Comparison of ENCODE assay signal across 8 mouse cellular contexts in genomic region chr19:18548668-18549067, GRCm38 (mm10).
DNase-seq lines count a peak whose midpoint lies in the region; ATAC-seq and TF ChIP-seq lines count a peak whose summit lies in the region.

No protein-coding gene starts in this region.

- TF ChIP-seq POLR2A in liver, adult 2 months (IDR thresholded peaks at IDR 0.05; ENCODE audit: extremely low read depth, insufficient read depth, low read length) = no peak
- no peak for TF ChIP-seq POLR2A in brain, embryonic 14.5 days (IDR thresholded peaks at IDR 0.05; ENCODE audit: borderline replicate concordance, extremely low read depth, insufficient read depth, insufficient read length, poor library complexity, severe bottlenecking)
- no peak for TF ChIP-seq POLR2A in kidney, adult 2 months (IDR thresholded peaks at IDR 0.05; ENCODE audit: low read depth, low read length)

- H3K4me2 ChIP-seq in liver, embryonic 12.5 days = no peak overlapping the region
- no peak overlapping the region for H3K4me2 ChIP-seq in forebrain, embryonic 12.5 days
- no peak overlapping the region for H3K4me2 ChIP-seq in neural tube, embryonic 11.5 days (ENCODE audit: low read depth)

- H3K9me3 ChIP-seq in liver, embryonic 12.5 days (replicated peaks) = no peaks in the 10 kb centered on the region
- no peaks in the 10 kb centered on the region for H3K9me3 ChIP-seq in forebrain, embryonic 12.5 days
- H3K9me3 ChIP-seq in neural tube, embryonic 11.5 days (ENCODE audit: control insufficient read depth, low read length) = no peaks in the 10 kb centered on the region

- TF ChIP-seq CTCF in liver, adult 2 months (IDR thresholded peaks at IDR 0.05; ENCODE audit: low read depth, low read length) = peak; percentile 36
- peak; percentile 64 for TF ChIP-seq CTCF in brain, embryonic 14.5 days (IDR thresholded peaks at IDR 0.05; ENCODE audit: borderline replicate concordance, extremely low read depth, insufficient read depth, insufficient read length)
- 0 out of 2 replicates have a peak, but pooled peaks have one; percentile 29 for TF ChIP-seq CTCF in kidney, adult 2 months (conservative IDR thresholded peaks at IDR 0.05; ENCODE audit: insufficient read depth, insufficient read length, low read depth, low read length)

- H3K9ac ChIP-seq in liver, adult 2 months (ENCODE audit: low read depth, low read length) = no peak overlapping the region
- H3K9ac ChIP-seq in liver, embryonic 12.5 days = no peak overlapping the region
- no peak overlapping the region for H3K9ac ChIP-seq in forebrain, embryonic 12.5 days
- H3K9ac ChIP-seq in neural tube, embryonic 11.5 days (ENCODE audit: low read length) = no peak overlapping the region

- no peak overlapping the region for H3K4me3 ChIP-seq in liver, adult 2 months (ENCODE audit: insufficient read depth, low read depth, low read length)
- no peak overlapping the region for H3K4me3 ChIP-seq in liver, embryonic 12.5 days
- no peak overlapping the region for H3K4me3 ChIP-seq in forebrain, embryonic 12.5 days (replicated peaks)
- no peak overlapping the region for H3K4me3 ChIP-seq in kidney, adult 2 months (ENCODE audit: insufficient read depth, low read depth, low read length)
- no peak overlapping the region for H3K4me3 ChIP-seq in neural tube, embryonic 11.5 days (ENCODE audit: low read depth, low read length)

- intact Hi-C loops in left cerebral cortex, postnatal 36 days (cut with DNase I) = loop anchor here (2.0 to 10.0 kb wide), 3 partner anchors 691 to 1424 kb away; no protein-coding TSS in a partner anchor

- no peaks in the 10 kb centered on the region for H3K4me1 ChIP-seq in liver, adult 2 months (ENCODE audit: control insufficient read depth, insufficient read depth, low read length)
- no peaks in the 10 kb centered on the region for H3K4me1 ChIP-seq in liver, embryonic 12.5 days
- H3K4me1 ChIP-seq in forebrain, embryonic 12.5 days = no peaks in the 10 kb centered on the region
- no peaks in the 10 kb centered on the region; the same call in 1 of the 2 replicates for H3K4me1 ChIP-seq in kidney, adult 2 months (ENCODE audit: control insufficient read depth, insufficient read depth, low read length)
- H3K4me1 ChIP-seq in neural tube, embryonic 11.5 days (ENCODE audit: control insufficient read depth, insufficient read depth, low read length) = no peaks in the 10 kb centered on the region

- no peaks in the 10 kb centered on the region for H3K36me3 ChIP-seq in liver, adult 2 months (ENCODE audit: control insufficient read depth, insufficient read depth, low read length)
- no peaks in the 10 kb centered on the region for H3K36me3 ChIP-seq in liver, embryonic 12.5 days
- no peaks in the 10 kb centered on the region for H3K36me3 ChIP-seq in forebrain, embryonic 12.5 days (replicated peaks)
- H3K36me3 ChIP-seq in kidney, adult 2 months (ENCODE audit: control insufficient read depth, insufficient read depth, low read length) = no peaks in the 10 kb centered on the region
- no peaks in the 10 kb centered on the region for H3K36me3 ChIP-seq in neural tube, embryonic 11.5 days (ENCODE audit: control insufficient read depth, insufficient read depth, low read length)

- no peaks in the 10 kb centered on the region for H3K27me3 ChIP-seq in liver, adult 2 months (ENCODE audit: control insufficient read depth, insufficient read depth, low read length)
- no peaks in the 10 kb centered on the region for H3K27me3 ChIP-seq in liver, embryonic 12.5 days (replicated peaks)
- H3K27me3 ChIP-seq in forebrain, embryonic 12.5 days = no peaks in the 10 kb centered on the region
- no peaks in the 10 kb centered on the region; the same call in 1 of the 2 replicates for H3K27me3 ChIP-seq in kidney, adult 2 months (replicated peaks; ENCODE audit: control insufficient read depth, insufficient read depth, low read length)
- H3K27me3 ChIP-seq in neural tube, embryonic 11.5 days (ENCODE audit: control insufficient read depth, insufficient read depth, low read length) = no peaks in the 10 kb centered on the region

- WGBS in liver, adult 2 months = 9% methylated on average over 4 of the region's 4 CpGs
- 9% methylated on average over 4 of the region's 4 CpGs for WGBS in liver, embryonic 12.5 days (ENCODE audit: insufficient replicate concordance)
- whole genome bisulfite sequencing in forebrain, embryonic 12.5 days = 14% methylated on average over 4 of the region's 4 CpGs
- 2% methylated on average over 4 of the region's 4 CpGs for WGBS in kidney, adult 2 months
- WGBS in neural tube, embryonic 11.5 days = 17% methylated on average over 4 of the region's 4 CpGs

- no peaks in the 10 kb centered on the region for H3K79me2 ChIP-seq in liver, adult 2 months (ENCODE audit: control insufficient read depth, insufficient read depth, low read length)

- ATAC-seq in liver, embryonic 12.5 days = no peak
- peak; percentile 64; the same call in 1 of the 2 replicates for ATAC-seq in forebrain, embryonic 12.5 days (ENCODE audit: low FRiP score)
- ATAC-seq in neural tube, embryonic 11.5 days (ENCODE audit: insufficient read depth, low FRiP score, low TSS enrichment) = peak; percentile 58; the same call in 1 of the 2 replicates

- peak; percentile 46 for DNase-seq in liver, adult 2 months (ENCODE audit: extremely low read depth, low read depth, low spot score)
- peak; percentile 92 for DNase-seq in brain, embryonic 14.5 days (ENCODE audit: low read depth)
- peak; percentile 61 for DNase-seq in kidney, adult 2 months
- peak; percentile 25 to 67 for DNase-seq in left cerebral cortex, postnatal 36 days (ENCODE audit: low spot score in 2 of 2)
- peak; percentile 55 for DNase-seq in neural tube, embryonic 11.5 days (ENCODE audit: low spot score)
- DNase-seq in yolk sac, embryonic 10.5 days (ENCODE audit: low spot score) = peak; percentile 27

- H3K27ac ChIP-seq in liver, adult 2 months (replicated peaks; ENCODE audit: insufficient read depth, low read depth, low read length) = no peak overlapping the region
- no peak overlapping the region for H3K27ac ChIP-seq in liver, embryonic 12.5 days
- no peak overlapping the region for H3K27ac ChIP-seq in forebrain, embryonic 12.5 days
- no peak overlapping the region for H3K27ac ChIP-seq in kidney, adult 2 months (ENCODE audit: insufficient read depth, low read depth, low read length)
- no peak overlapping the region for H3K27ac ChIP-seq in neural tube, embryonic 11.5 days (ENCODE audit: low read depth, low read length)

Comparison
In these comparisons a context has a peak if more than half of its experiments do, and no peak if none do; other contexts are left out.
1. DNase-seq: peak in every context shown above with its lines; median percentile 92 in brain, embryonic 14.5 days; 61 in kidney, adult 2 months; 55 in neural tube, embryonic 11.5 days; 46 in liver, adult 2 months; 46 in left cerebral cortex, postnatal 36 days; 27 in yolk sac, embryonic 10.5 days.